Mouse (Mus musculus) kidney, postnatal 36 days (tissue): ENCODE results near the gene Orai3.
A peak's percentile ranks its signal among the peaks of the same experiment; 100 is the strongest.
"Not testable (repeated sequence)": the region's sequence is repeated elsewhere in the genome, so short reads cannot be mapped to it uniquely, and the experiment has no call there.

Source experiments
- DNase-seq, 2 experiments: peaks; one replicate each; pipeline ENCODE4 v3.0.0; 2021 to 2022; ENCODE audit warnings: mixed read lengths in 2 of 2

The Orai3 gene

DNA sequence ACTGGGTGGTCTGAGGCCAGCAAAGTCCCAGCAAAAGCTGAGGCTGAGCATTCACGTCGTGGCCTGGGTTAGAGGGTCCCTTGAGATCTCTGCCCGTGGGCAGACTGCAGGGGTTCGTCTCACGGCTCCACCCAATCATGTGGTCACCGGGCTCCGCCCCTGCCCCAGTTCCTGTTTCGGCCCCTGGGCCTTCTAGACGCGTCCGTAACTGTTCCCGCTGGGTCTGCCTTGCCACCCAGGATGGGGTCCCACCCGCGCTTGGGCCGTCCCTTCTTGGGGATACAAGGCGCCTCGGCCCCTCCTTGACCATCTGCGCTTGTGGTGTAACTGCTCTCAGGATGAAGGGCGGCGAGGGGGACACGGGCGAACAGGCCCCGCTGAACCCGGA, at the start of gene Orai3:
Orai3 (plus strand) TSS at position 165 of the 388 bp plus-strand sequence.
- DNase-seq = peak; percentile 92 to 95

- no peak for DNase-seq
Observed at GRCm38 (mm10) chr7:127725490-127725889, 44.1 kb upstream of the Orai3 start.

- DNase-seq = no peak
Observed at GRCm38 (mm10) chr7:127725924-127726323, 43.7 kb upstream of the Orai3 start.

- DNase-seq = no peak
Observed at GRCm38 (mm10) chr7:127727898-127728297, 41.7 kb upstream of the Orai3 start.

DNA sequence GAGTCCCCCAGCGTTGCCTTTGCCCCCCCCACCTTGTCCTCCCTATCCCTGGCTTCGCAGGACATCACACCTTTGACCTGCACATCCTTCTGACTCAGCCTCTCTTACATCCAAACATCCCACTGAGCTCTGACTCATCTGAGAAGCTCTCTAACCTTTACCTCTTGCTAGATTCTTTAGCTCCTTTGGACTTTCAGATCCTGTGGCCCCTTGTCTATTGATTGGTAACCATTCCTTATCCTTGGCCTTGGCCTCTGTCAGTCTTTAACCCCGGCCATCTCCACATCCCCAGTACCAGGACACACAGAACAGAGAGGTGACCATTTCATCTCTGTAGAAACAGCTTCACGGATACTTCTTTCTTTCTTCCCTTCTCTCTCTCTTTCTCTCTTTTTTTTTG, 39.4 kb upstream of the Orai3 start:
- no peak for DNase-seq

DNA sequence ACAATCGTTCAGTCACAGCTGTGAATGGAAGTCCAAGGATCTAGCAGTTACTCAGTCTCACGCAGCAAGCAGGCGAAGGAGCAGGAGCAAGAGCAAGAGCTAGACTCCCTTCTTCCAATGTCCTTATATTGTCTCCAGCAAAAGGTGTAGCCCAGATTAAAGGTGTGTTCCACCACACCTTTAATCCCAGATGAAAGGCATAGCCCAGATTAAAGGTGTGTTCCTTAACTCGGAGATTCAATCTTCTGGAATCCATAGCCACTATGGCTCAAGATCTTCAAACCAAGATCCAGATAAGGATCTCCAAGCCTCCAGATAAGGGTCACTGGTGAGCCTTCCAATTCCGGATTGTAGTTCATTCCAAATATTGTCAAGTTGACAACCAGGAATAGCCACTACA, 37.5 kb upstream of the Orai3 start, which contains the start of gene Ctf2:
Ctf2 (minus strand) TSS at position 101 of the 400 bp plus-strand sequence.
- DNase-seq = not testable (repeated sequence)

- DNase-seq = peak; percentile 84 to 92
Observed at GRCm38 (mm10) chr7:127744366-127745045, 25.1 kb upstream of the Orai3 start, which contains the start of gene Fbxl19. Gene Fbxl19, plus strand, starts transcription at chr7:127744543.

GRCm38 (mm10) chr7:127745251-127745651, 24.4 kb upstream of the Orai3 start:
- peak; percentile 94 to 97 for DNase-seq

DNA sequence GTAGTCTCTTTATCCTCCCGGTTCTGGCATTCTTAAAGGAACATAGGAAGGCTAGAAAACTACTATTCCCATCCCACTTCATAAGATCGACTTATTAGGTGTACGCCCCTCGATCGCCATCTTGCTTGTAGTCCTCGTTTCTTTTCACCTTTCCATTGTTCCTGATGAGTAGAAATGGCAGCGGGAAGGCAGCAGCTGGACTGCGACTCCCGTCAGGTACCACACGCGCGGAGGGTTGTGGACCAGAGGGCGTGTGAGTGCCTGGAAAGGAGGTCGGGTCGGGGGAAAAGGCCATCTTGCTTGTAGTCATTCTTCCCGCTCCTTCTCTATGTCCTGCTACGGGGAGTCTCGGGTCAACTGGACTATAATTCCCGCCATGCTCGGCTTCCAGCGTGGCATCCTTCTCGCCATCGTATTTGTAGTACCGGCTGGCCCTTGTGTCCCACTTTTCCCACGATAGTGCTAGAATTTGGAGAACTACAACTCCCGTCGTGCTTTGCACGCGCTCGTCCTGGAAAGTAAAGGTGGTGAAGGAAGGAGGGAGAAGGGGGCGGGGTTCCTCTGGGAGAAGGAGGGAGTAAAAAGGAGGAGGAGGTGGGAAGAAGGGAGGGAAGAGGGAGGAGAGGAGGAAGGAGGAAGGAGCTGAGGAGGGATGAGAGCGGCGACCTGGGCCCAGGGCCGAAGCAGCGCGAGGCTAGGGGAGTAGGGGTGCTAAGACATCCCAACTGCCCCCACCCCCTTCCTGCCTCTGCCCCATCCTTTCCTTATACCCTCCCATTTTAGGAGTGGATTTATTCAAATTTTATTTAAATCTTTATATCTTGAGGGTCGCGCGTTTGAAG, 23.7 kb upstream of the Orai3 start:
- DNase-seq = peak; percentile 97 to 99

DNA sequence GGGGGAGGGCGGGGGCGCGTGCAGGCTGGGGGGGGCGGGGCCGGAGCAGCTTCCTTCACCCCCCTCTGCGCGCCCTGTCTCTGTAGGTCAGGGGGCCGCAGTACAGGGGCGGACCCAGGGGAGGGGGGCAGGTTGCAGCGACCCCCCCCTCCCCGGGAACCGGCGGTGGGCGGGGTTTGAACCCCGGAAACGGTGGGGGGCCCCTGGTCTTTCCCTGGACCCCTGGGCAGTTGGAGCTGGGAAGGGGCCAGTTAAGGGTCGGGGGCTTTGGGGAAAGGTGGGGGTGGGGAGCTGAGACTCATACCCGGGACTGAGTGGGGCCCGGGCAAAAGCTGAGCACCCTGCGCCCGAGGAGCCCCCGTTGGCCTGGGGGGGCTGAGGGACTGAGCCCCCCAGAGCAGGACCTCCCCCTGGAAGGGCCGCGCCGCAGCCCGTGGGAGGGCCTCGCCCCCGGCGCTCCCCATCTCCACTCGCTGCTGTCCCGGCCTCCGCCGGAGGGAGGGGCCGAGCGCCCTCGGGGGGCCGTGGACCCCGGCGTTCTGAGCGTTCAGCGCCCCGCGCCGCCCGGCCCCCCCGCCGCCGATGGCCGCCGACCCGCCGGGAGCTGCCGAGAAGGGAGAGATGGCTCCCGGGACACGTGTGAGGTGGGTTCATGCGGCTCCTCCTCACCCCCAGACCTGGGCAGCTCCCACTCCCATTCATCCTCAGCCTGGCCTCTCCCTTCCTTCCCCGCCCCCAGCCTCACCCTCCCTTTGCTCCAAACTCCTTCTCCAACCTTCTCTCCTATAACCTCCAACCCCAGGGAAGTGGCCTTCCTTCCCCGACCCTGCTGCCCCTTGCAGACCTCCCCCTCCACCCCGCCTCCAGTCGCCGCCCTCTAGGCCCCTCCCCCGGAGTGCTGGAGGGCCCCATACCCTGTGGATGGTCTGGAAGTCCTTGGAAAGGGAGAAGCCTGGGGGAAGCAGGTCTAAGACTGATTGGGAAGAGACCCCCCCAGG, 22.8 kb upstream of the Orai3 start:
- peak in 1 of 2 experiments; percentile 30 for DNase-seq

- no peak for DNase-seq
Observed at GRCm38 (mm10) chr7:127747559-127748234, 21.9 kb upstream of the Orai3 start.

- DNase-seq = no peak
Observed at GRCm38 (mm10) chr7:127748235-127748560, 21.4 kb upstream of the Orai3 start.

- DNase-seq = peak in 1 of 2 experiments; percentile 39
Observed at GRCm38 (mm10) chr7:127750131-127751127, 19.2 kb upstream of the Orai3 start.

DNA sequence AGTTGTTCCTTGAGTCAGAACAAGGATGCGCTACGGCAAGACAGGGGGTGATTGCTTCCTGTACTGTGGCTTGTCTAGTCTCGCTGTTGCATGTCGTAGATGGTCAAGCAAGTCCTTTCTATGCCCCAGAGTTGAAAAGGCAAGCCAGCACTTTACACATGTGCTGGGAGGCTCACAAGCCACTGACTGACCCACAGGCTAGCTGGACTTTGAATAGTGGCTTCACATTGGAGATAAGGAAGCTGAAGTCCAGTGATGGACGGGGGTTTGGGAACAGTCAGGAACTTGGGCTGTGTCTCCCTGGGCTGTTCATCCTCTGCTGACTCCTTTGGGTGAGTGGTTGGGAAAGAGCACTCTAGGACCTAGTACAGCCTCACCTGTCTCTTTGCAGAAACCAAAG, 18.0 kb upstream of the Orai3 start:
- no peak for DNase-seq

DNA sequence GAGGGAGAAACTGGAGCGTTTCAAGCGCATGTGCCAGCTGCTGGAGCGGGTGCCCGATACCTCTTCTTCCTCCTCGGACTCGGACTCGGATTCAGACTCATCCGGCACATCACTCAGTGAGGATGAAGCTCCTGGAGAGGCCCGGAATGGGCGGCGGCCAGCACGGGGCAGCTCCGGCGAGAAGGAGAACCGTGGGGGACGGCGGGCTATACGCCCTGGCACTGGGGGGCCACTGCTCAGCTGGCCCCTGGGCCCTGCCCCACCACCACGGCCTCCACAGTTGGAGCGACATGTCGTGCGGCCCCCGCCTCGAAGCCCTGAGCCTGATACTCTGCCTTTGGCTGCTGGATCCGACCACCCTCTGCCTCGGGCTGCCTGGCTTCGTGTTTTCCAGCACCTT, 17.5 kb upstream of the Orai3 start:
- no peak for DNase-seq

DNA sequence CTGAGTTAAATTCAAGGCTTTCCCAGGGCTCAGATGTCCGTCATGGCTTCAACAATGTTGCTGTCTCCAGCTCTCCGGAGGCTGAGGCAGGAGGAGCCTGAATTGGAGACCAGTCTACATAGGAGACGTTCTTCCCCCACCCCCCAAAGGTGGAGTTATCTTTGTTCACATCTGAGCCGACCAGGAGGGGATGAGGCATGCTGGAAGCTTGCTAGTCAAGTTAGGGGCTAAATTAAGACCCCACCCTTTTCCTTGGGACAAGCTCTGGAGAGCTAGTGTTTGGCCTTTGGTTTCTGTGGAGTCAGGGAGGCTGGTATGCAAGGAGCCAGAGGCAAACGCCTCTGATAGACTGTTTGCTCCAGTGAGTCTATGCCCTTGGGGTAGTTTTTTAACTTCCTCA, 16.5 kb upstream of the Orai3 start:
- DNase-seq = no peak

DNA sequence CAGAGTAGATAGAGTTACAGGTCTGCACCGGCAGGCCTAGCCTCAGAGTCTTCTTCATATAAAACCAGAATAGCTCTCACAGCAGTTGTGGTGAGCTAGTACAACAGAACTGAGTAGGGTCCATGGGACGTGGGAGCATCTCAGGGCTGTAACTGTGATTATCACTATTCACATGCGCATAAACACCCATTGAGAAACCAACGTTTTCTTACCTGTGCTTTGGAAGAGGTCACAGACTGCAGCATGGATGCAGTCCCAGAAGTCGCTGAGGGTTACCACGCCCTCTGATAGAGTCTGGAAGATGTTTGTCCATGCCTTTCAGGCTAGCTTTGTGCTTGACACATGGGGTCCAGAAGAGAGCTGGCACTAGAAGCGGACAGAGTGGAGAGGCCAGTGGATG, 15.9 kb upstream of the Orai3 start:
- DNase-seq = no peak

DNA sequence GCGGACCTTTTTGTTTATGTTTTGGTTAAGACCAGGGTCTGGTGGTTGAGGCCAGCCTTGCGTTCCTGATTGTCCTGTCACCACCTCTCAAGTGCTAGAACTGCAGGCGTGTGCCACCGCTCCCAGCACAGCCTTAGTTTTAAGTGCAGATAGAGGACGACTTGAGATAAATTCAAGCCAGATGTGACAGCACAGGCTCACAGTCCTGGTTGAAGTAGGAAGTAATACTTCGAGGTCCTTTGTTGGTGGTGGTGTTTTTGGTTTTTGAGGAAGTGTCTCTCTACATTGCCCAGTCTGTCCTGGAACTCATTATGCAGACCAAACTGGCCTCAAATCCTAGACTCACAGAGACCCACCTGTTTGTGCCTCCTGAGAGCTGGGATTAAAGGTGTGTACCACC, 9.9 kb upstream of the Orai3 start:
- no peak for DNase-seq

DNA sequence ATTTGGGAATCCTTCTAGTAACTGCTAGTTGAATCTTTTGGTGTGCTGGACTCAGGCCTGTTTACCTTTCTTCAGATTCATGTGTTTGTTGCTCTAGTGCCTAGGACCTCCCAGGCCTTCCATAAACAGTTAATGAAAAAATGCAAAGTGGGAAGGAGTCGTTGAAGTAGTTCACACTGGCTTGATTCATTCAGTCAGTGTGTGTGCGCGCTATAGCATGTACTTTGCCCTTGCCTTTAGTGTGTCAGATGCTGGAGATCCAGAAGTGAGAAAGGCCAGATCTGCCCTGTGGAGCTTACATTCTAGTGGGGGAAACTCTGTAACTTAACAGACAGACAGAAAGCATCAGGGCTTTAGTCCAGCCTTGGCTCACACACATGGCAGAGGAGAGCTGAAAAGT, 9.1 kb upstream of the Orai3 start:
- DNase-seq = no peak

GRCm38 (mm10) chr7:127761026-127761425, 8.6 kb upstream of the Orai3 start:
- DNase-seq = peak; percentile 65 to 85

- DNase-seq = no peak
Observed at GRCm38 (mm10) chr7:127763642-127764041, 6.0 kb upstream of the Orai3 start.
